Comparison of ENCODE assay signal across 10 mouse cellular contexts in the genomic region with DNA sequence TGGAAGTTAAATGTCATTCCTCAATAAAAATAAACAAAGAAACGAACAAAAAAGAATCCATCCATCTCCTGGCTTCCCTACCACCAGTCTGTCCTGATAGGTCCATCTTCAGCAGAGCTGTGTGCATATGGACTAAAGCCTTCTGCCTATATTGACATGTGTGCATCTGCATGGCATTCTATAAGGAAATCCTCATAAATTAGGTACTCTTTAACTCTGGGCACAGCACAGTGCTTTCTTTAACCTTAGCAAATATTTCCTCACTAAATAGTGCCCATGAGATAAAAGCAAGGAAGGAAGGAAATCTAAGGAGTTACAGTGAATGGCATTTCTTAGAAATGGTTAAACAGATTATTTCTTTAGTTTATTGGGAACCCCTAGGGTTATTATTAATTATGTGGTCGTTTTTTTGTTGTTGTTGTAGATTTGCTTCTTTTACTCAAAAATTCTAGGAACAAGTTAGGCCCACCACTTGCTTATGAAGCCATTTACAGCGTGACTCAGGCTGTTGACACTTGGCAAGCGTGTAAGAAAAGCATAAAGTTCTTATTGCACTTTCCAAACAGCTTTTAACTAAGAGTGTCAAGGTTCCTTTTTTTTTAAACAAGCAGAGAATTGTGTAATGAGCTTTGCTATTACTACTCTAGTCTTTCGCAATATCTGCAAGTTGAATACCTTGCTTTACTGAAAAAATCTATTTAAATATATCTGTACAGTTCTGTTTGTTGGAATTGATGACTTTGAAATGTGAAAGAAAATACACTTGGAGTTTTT. TPM values are rescaled to one million over a fixed set of nuclear protein-coding genes. Genes with fewer than 3 reads are reported as not detected.
DNase-seq lines count a peak whose midpoint lies in the region; ATAC-seq and TF ChIP-seq lines count a peak whose summit lies in the region.
"Had no signal": no experiment of that assay in that cellular context is flagged by ENCODE, and none has a peak within 500 bp of the region (broad histone marks: within the 10 kb centered on the region; RNA-seq: fewer than 3 reads in every experiment).

No protein-coding gene starts in this region.

- H3K4me2 ChIP-seq in kidney, postnatal 0 days (ENCODE audit: low read length): no peak overlapping the region
- H3K4me2 ChIP-seq in intestine, embryonic 16.5 days (ENCODE audit: low read depth, low read length): no peak overlapping the region
- H3K4me2 ChIP-seq: heart, embryonic 13.5 days; hindbrain, embryonic 15.5 days had no signal

- no peak overlapping the region for H3K9ac ChIP-seq in kidney, postnatal 0 days (ENCODE audit: low read depth, low read length)
- H3K9ac ChIP-seq in intestine, embryonic 16.5 days (ENCODE audit: low read depth, low read length): no peak overlapping the region
- H3K9ac ChIP-seq: heart, embryonic 13.5 days; hindbrain, embryonic 15.5 days had no signal

- no peak overlapping the region for H3K27ac ChIP-seq in kidney, postnatal 0 days
- H3K27ac ChIP-seq in bone marrow macrophage, adult 2 months (ENCODE audit: insufficient read depth, low read depth, low read length): peak overlapping the region; percentile 48
- peak overlapping the region; percentile 63 for H3K27ac ChIP-seq in intestine, embryonic 16.5 days (ENCODE audit: low read length)
- H3K27ac ChIP-seq: heart, embryonic 13.5 days; hindbrain, embryonic 15.5 days had no signal

- H3K4me3 ChIP-seq in kidney, postnatal 0 days (replicated peaks; ENCODE audit: low read depth, low read length): no peak overlapping the region
- H3K4me3 ChIP-seq in bone marrow macrophage, adult 2 months (ENCODE audit: insufficient read depth, low read length): no peak overlapping the region
- no peak overlapping the region for H3K4me3 ChIP-seq in intestine, embryonic 16.5 days (ENCODE audit: low read length)
- H3K4me3 ChIP-seq: heart, embryonic 13.5 days; hindbrain, embryonic 15.5 days had no signal

- TF ChIP-seq POLR2A in bone marrow macrophage, adult 2 months (IDR thresholded peaks at IDR 0.05; ENCODE audit: borderline replicate concordance, low read depth, low read length): no peak

- 58% methylated on average over 5 of the region's 5 CpGs for WGBS in kidney, postnatal 0 days
- 43% methylated on average over 5 of the region's 5 CpGs for WGBS in intestine, embryonic 16.5 days

- no peaks in the 10 kb centered on the region for H3K27me3 ChIP-seq in kidney, postnatal 0 days (ENCODE audit: insufficient read depth, low read length)
- no peaks in the 10 kb centered on the region for H3K27me3 ChIP-seq in intestine, embryonic 16.5 days (replicated peaks; ENCODE audit: control insufficient read depth, insufficient read depth, low read length)
- H3K27me3 ChIP-seq: heart, embryonic 13.5 days; hindbrain, embryonic 15.5 days had no signal

- no peaks in the 10 kb centered on the region for H3K36me3 ChIP-seq in kidney, postnatal 0 days (ENCODE audit: insufficient read depth, low read length)
- H3K36me3 ChIP-seq in intestine, embryonic 16.5 days (ENCODE audit: control insufficient read depth, insufficient read depth, low read length): no peaks in the 10 kb centered on the region
- H3K36me3 ChIP-seq: heart, embryonic 13.5 days; hindbrain, embryonic 15.5 days had no signal

- DNase-seq in kidney, postnatal 0 days (ENCODE audit: low spot score): peak; percentile 40
- no peak for DNase-seq in kidney, postnatal 10 days
- DNase-seq in cerebellum, postnatal 25 days: no peak
- DNase-seq in urinary bladder, adult 18-20 months (ENCODE audit: low spot score in 2 of 2): no peak
- DNase-seq: thymus, adult 18-20 months had no signal

- H3K9me3 ChIP-seq in kidney, postnatal 0 days (replicated peaks; ENCODE audit: low read length): no peaks in the 10 kb centered on the region
- no peaks in the 10 kb centered on the region for H3K9me3 ChIP-seq in intestine, embryonic 16.5 days (ENCODE audit: control insufficient read depth, low read length)
- H3K9me3 ChIP-seq: heart, embryonic 13.5 days; hindbrain, embryonic 15.5 days had no signal

- TF ChIP-seq CTCF in kidney, postnatal 0 days (IDR thresholded peaks at IDR 0.05; ENCODE audit: low read depth): no peak
- no peak for TF ChIP-seq CTCF in bone marrow macrophage, adult 2 months (IDR thresholded peaks at IDR 0.05; ENCODE audit: low read depth, low read length)

- no peaks in the 10 kb centered on the region for H3K4me1 ChIP-seq in kidney, postnatal 0 days (replicated peaks; ENCODE audit: insufficient read depth, low read length)
- H3K4me1 ChIP-seq in bone marrow macrophage, adult 2 months (ENCODE audit: control insufficient read depth, insufficient read depth, low read length): peaks cover 15% of the 10 kb centered on the region
- peaks cover 4% of the 10 kb centered on the region; the same call in 1 of the 2 replicates for H3K4me1 ChIP-seq in intestine, embryonic 16.5 days (ENCODE audit: control insufficient read depth, insufficient read depth, low read length)
- H3K4me1 ChIP-seq: hindbrain, embryonic 15.5 days had no signal

- no peak for ATAC-seq in kidney, postnatal 0 days (replicated peaks; ENCODE audit: low FRiP score, low read depth)
- peak; percentile 84 for ATAC-seq in intestine, embryonic 16.5 days
- ATAC-seq in monocyte, adult 5-6 weeks (replicated peaks; ENCODE audit: insufficient number of reproducible peaks, low FRiP score, low TSS enrichment, poor library complexity, severe bottlenecking): 0 out of 2 replicates have a peak, but pooled peaks have one; percentile 43

RNA-seq across cellular contexts. Expression of gene Ugp2, which starts 31.7 kb away (rescaled TPM):
- polyA plus RNA-seq in kidney, postnatal 0 days (2015; fragmentation: Nextera tagmentation; extraction: Ambion mirVana): 90.1 and 97.4 TPM in 2 replicates
- polyA plus RNA-seq in bone marrow macrophage, adult 2 months (2012; ENCODE audit: insufficient read depth, insufficient read length, missing spikeins): 84.5 and 88.9 TPM in 2 replicates
- polyA plus RNA-seq in intestine, embryonic 16.5 days (2015; fragmentation: Nextera tagmentation; extraction: Ambion mirVana): 122 and 130 TPM in 2 replicates
- 92.6 to 118 TPM (median 102 TPM) in 3 replicates for total RNA-seq in monocyte, adult 5-6 weeks (2017)
